Mouse (Mus musculus) fibroblast of lung, adult 2 months (primary cell): ENCODE measurements around the gene Hmcn1.

Source experiments
- DNase-seq: peaks from one replicate; pipeline ENCODE4 v3.0.0-alpha.2; 2011; ENCODE audit warnings: low read depth

Hmcn1 gene

GRCm38 (mm10) chr1:150639522-150639921 lies 353.7 kb downstream of the Hmcn1 start:
- DNase-seq: peak; percentile 23

GRCm38 (mm10) chr1:150632506-150632905 lies 360.7 kb downstream of the Hmcn1 start:
- DNase-seq: no peak

- no peak for DNase-seq
These were observed 361.4 kb downstream of the Hmcn1 start for GRCm38 (mm10) chr1:150631856-150632171.

GRCm38 (mm10) chr1:150631035-150631855 lies 362.0 kb downstream of the Hmcn1 start:
- peak; percentile 17 for DNase-seq

- no peak for DNase-seq
These were observed 370.0 kb downstream of the Hmcn1 start for GRCm38 (mm10) chr1:150623226-150623625.

- DNase-seq: no peak
These were observed 382.7 kb downstream of the Hmcn1 start for GRCm38 (mm10) chr1:150610539-150610938.

GRCm38 (mm10) chr1:150606173-150606572 lies 387.1 kb downstream of the Hmcn1 start:
- DNase-seq: no peak

- no peak for DNase-seq
These were observed 399.6 kb downstream of the Hmcn1 start for GRCm38 (mm10) chr1:150593614-150594013.

- peak; percentile 10 for DNase-seq
These were observed 402.0 kb downstream of the Hmcn1 start for GRCm38 (mm10) chr1:150591253-150591652.

- no peak for DNase-seq
These were observed 405.8 kb downstream of the Hmcn1 start for GRCm38 (mm10) chr1:150587410-150587809.

GRCm38 (mm10) chr1:150584477-150584876 lies 408.8 kb downstream of the Hmcn1 start:
- no peak for DNase-seq

- no peak for DNase-seq
These were observed 409.5 kb downstream of the Hmcn1 start for GRCm38 (mm10) chr1:150583734-150584133.

GRCm38 (mm10) chr1:150580561-150580960 lies 412.7 kb downstream of the Hmcn1 start:
- no peak for DNase-seq

- no peak for DNase-seq
These were observed 419.8 kb downstream of the Hmcn1 start for GRCm38 (mm10) chr1:150573407-150573806.

GRCm38 (mm10) chr1:150570562-150571156 lies 422.6 kb downstream of the Hmcn1 start:
- no peak for DNase-seq

- no peak for DNase-seq
These were observed 423.3 kb downstream of the Hmcn1 start for GRCm38 (mm10) chr1:150569820-150570543.

GRCm38 (mm10) chr1:150566287-150566686 lies 426.9 kb downstream of the Hmcn1 start:
- DNase-seq: no peak

- DNase-seq: no peak
These were observed 436.6 kb downstream of the Hmcn1 start for GRCm38 (mm10) chr1:150556621-150557020.

GRCm38 (mm10) chr1:150551390-150551789 lies 441.8 kb downstream of the Hmcn1 start:
- DNase-seq: no peak

- no peak for DNase-seq
These were observed 446.8 kb downstream of the Hmcn1 start for GRCm38 (mm10) chr1:150546463-150546862.

GRCm38 (mm10) chr1:150540267-150540666 lies 453.0 kb downstream of the Hmcn1 start:
- peak; percentile 21 for DNase-seq

- no peak for DNase-seq
These were observed 455.7 kb downstream of the Hmcn1 start for GRCm38 (mm10) chr1:150537410-150538128.
